Mouse (Mus musculus) cerebral cortex, adult 2 months (tissue): ENCODE results near the gene Snapc4.

Source experiments
- WGBS: fragments of 180-500 bp; shearing (Covaris S2); methylation state at CpG from one replicate; pipeline ENCODE4 v1.1.7; 2018; 5-methylcytosine and 5-hydroxymethylcytosine counted together

Gene Snapc4

GRCm38 (mm10) chr2:26380131-26380771 is at the start of gene Snapc4:
Gene Snapc4, minus strand, starts transcription at chr2:26380653.
- WGBS = under 1% methylated on average over 38 of the region's 38 CpGs

DNA sequence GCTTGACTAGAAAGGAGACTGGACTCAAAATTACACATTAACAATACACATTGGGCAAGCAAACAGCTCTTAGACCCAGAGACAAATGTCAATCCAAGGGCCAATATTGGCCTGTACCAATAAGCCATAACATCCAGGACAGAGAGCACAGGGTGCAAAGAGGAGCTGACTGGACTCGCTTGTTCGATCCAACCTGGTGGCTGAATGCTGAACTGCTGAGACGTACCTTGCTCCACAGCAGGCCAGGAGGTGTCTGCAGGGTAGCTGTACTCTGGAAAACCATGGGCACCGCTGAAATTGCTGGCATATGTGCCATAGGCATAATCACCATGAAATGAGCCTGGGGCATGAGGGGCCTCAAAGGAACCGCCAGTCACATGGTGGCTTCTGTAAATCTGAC is 49.4 kb upstream of the Snapc4 start:
- WGBS = 95% methylated on average over 5 of the region's 5 CpGs

DNA sequence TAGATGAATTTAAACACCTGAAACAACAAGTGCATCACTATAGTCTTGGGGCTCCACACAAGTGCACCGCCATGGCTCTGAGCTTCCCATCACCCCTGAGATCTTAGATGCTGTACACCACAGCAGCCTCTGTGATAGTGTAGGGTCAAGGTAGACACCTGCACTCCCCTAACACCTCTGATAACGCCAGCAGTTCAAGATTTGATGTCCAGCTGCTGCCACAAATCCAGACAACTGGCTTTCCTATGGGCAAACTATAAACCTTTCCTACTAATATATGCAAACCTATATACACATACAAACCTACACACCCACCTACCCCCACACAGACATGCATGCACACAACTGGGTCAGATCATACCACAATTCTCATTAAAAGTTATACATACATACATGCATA is 44.1 kb upstream of the Snapc4 start:
- WGBS = 99% methylated on average over 2 of the region's 2 CpGs

- 100% methylated on average over 1 of the region's 1 CpGs for WGBS
Observed at GRCm38 (mm10) chr2:26423086-26423485, 42.6 kb upstream of the Snapc4 start.

- WGBS = 94% methylated on average over 2 of the region's 2 CpGs
Observed at GRCm38 (mm10) chr2:26421969-26422368, 41.5 kb upstream of the Snapc4 start.

DNA sequence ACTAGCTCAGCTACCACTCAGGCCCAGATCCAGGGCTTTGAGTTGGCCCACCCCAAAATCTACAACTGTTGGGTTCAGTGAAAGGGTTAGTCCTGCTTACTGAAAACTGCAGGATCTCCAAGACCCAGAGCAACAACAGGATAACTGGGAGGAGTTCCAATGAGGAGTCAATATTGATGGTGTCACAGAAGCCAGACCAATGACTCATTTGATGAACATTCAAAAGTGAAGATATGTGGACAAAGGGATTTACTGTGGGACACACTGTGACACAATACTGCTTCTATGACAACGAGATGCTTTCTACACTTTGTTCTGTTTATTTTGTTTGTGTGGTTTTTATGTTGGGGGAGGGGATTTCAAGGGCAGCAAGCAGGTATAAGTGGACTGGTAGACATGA is 37.7 kb upstream of the Snapc4 start:
- WGBS = 75% methylated on average over 1 of the region's 1 CpGs

DNA sequence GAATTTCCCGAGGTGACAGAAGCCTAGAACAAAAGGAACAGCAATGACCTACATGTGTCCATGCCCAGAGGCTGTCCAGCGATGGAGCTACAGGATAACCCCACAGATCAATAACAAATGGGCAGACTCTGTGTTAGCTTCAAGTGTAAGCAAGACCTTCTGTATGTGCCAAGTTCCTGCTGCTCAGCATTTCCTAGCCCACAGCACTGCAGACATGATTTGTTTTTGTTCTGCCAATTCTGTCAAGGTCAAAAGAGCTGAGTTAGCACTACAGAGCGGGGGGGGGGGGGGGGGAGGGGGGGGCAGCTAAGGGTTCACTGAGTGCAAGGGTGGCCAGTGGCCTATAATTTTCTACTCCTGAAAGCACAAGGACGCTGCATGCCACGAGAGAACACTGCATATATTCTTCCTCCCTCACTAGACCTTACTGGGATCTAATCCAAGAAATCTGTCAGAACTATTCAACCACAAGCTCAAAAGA is 30.5 kb upstream of the Snapc4 start:
- 28% methylated on average over 5 of the region's 5 CpGs for WGBS

DNA sequence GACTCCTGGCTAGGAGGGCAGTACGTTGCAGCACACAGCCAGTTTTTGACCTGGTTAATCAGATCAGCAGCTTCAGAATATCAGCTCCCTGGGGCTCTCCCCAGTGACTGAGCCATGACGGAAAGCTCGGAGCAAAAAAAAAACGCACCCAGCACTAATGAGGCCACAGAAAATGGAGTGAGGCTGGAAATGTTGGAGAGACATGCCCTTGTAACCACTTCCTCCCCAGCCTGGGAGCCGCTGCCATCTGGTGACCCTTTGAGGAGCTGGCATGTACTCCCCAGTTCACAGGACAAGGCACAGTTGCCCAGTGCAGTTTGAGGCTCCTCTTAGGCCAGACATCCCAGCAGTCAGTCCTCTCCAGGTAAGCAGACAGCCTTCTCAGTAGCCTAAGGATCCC is 29.6 kb upstream of the Snapc4 start:
- 75% methylated on average over 5 of the region's 5 CpGs for WGBS

DNA sequence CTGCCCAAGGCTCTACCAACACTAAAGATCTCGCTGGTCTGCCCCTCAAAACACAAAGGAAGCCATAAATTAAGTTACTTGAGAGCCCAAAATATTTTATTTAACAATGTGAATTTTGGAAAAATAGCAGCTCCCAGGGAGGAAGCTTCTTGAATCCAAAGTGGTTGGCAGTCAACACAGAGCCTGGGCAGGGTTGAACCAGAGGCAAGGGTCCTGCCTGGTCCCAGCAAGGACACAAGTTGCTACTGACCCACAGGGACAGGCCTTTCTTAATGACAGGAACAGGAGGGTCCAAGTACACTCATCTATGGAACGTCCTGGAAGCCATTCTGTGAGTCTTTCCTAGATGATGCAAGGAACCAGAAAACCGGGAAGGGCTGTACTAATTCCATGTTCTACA is 28.9 kb upstream of the Snapc4 start:
- WGBS = 47% methylated on average over 3 of the region's 3 CpGs

DNA sequence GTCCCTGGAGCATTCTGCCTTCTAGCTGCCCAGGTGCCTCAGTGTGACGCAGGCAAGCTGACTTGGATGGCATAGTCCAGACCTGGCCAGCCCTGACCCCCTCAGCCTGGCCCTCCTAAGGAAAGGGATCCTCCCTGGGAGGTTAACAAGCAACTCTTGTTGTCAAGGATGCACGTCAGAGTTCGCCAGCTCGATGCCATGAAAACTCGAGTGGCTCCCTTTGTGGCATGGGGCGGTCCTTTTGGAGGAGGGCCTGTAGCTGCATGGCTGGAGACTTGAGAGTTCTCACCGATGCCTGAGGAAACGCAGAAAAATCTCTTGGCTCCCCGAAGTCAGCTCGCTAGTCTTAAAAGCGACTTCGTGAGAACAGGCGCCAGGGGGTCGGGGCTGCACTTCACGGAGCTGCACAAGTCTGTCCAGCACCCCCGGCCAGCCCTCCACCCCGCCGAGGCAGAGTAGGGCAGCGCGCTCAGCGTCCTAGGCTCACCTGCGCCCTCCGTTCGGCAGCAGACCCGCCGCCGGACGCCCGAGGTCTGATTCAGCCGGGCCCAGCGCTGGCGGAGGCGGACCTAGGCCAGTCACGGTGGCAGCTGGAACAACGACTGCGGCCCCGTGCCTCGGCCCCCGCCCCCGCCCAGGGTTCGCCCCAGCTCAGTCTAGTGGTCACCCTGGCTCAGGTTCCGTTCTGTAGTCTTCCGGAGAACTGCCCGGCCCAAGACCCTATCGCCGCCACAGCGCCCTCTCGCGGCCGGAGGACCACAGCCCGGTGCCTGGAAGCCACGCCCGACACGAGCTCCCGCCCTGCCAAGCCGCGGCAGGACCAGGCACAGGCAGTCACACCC is 28.3 kb upstream of the Snapc4 start, which contains the start of gene Inpp5e:
Gene Inpp5e, minus strand, starts transcription at position 689 of the 842 bp plus-strand sequence.
- under 1% methylated on average over 57 of the region's 57 CpGs for WGBS

- 82% methylated on average over 8 of the region's 8 CpGs for WGBS
Observed at GRCm38 (mm10) chr2:26403306-26403705, 22.9 kb upstream of the Snapc4 start.

- 86% methylated on average over 1 of the region's 1 CpGs for WGBS
Observed at GRCm38 (mm10) chr2:26402265-26402664, 21.8 kb upstream of the Snapc4 start.

DNA sequence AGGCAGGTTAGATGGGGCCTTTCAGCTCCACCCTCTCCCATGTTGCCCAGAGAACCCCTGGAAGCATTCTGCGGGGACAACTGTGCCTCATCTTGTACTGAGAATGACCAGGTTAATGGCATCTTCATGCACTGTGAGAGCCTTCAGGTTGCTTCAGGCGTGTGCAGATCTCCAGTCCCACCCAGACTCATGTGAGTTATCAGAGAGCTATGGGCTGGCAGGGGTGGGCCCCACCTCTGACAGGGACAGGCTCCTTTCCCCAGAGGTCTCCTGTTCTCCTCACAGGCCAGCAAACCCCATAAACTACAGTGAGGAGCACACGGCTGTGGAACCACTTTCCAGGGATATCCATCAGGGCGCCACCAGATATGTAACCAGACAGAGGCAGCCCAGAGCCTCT is 20.6 kb upstream of the Snapc4 start:
- WGBS = 94% methylated on average over 4 of the region's 4 CpGs

DNA sequence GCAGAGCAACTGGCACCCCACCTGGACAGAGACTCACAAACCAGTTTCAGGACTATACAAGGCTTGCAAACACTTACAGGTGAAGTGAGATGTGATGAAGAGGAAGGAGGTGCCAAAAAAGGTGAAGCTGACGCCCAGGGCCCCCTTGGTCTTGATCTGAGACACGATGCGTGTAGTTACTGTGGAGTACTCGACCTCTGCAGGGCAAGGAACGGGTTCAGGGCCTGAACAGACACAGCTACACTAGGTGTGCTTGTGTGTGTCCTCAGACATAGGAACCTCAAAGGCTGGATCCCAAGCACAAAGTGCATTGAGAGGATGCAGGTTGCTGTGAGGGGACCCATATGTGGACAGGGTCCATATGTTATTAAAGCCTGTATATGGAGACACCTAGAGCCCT is 19.8 kb upstream of the Snapc4 start:
- 92% methylated on average over 5 of the region's 5 CpGs for WGBS

DNA sequence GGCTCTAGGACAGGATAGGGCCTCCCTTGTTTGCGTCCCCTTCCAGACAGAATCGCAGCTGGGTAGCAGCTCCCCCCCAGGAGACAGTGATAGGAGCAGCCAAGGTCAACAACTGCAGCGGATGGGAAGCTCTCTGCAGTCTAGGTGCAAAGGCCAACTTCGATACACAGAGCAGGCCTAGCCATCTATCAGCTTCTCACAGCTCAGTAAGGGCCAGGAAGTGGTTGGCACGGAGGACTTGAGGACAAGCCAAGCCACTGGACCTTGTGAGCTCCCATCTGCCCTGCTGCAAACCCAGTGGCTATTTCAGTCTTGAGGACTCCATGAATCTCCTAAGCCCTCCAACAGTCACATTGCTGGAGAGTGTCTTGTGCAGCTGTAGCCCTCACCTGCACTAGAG is 19.2 kb upstream of the Snapc4 start:
- WGBS = 68% methylated on average over 5 of the region's 5 CpGs

GRCm38 (mm10) chr2:26398978-26399377 is 18.5 kb upstream of the Snapc4 start:
- WGBS = 71% methylated on average over 8 of the region's 8 CpGs

- 87% methylated on average over 6 of the region's 6 CpGs for WGBS
Observed at GRCm38 (mm10) chr2:26391617-26392016, 11.2 kb upstream of the Snapc4 start.

GRCm38 (mm10) chr2:26390954-26391353 is 10.5 kb upstream of the Snapc4 start:
- 75% methylated on average over 3 of the region's 3 CpGs for WGBS

- under 1% methylated on average over 59 of the region's 60 CpGs for WGBS
Observed at GRCm38 (mm10) chr2:26389154-26389690, 8.8 kb upstream of the Snapc4 start, which contains the start of the genes Entr1 and Pmpca. Gene Entr1, minus strand, starts transcription at chr2:26389316. Gene Pmpca, plus strand, starts transcription at chr2:26389339.

DNA sequence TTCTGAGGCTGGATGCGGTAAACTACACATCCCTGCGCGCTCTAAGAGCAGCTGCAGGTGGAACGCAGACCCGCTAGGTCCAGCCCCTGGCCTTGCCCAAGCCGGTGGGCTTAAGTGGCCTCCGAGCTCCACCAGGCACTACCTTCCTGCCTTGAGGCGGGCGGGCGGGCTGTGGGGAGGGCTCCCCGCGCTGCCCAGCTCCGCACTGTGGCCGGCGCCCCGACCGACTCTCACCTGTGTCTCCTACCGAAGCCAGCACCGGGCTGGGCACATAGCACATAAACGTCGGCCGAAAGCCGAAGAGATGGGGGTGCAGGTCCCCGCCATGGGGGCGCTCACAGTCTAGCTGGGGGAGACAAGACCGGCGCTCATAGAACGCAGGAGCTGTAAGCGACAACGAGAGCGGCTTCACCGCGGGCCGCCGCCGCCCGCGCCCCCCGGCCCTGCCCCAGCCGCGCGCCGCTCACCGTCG is 8.3 kb upstream of the Snapc4 start:
- WGBS = under 1% methylated on average over 45 of the region's 45 CpGs

DNA sequence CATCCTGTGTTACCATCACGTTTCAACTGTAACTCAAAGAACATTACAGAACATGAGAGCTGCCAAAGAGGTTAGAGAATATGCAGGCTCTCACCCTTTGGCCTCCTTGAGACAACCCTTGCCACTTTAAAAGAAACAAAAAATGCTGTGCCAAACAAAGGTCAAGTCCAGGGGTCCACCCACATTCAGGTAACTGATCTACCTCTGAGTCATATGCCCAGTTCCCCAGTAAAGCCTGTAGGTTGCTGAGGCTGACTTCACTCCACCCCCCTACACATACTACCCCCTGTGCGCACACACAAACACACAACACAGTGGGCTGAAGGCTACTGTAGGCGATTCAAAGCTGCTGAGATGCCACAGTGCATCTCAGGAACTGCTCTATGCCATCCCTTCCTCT is 7.3 kb upstream of the Snapc4 start:
- WGBS = 74% methylated on average over 3 of the region's 3 CpGs

- WGBS = 28% methylated on average over 6 of the region's 6 CpGs
Observed at GRCm38 (mm10) chr2:26380871-26381270, 418 bp upstream of the Snapc4 start.
